Mouse (Mus musculus) layer of hippocampus, adult 9-10 months (tissue): ENCODE data around the gene Pax8.

Experiments
- DNase-seq: peaks from one replicate; pipeline ENCODE4 v3.0.0; 2022; ENCODE audit warnings: low spot score

Gene Pax8

DNA sequence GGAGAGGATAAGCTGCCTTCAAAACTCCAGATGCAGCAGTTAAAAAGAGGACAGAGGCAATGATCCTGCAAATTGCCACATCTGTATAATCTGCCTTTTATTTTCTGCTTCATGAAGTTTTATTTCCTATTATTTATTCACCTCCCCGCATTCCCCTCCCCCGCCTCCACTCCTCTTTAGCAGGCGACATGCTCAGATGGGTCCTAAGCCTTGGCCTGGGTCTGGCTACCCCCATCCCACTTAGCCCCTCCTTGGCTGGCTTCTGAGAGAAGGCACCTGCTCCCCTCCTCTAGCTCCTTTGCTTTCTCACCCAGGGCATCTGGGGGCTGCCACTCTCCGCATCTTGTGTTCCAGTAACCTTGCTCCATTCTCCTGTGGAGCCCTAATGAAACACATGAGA lies 61.7 kb downstream of the Pax8 start:
- DNase-seq: no peak

DNA sequence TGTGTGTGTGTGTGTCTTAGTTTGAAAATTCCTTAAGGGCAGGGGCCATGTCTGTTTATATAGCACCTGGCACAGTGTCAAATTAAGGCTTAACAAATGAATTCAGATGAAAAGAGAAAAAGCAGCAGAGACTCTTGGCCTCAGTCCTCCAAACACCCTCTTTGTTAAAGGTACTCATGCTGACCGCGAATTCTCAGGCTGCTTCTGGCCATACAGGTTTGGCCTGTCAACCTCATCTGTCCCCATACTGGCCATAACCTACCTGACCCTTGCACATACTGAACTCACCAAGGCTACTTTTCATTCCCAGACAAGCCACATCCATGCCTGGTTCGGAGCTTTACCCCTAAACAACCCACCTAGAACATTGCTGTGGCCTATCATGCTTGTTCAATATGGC lies 62.2 kb downstream of the Pax8 start:
- no peak for DNase-seq

DNA sequence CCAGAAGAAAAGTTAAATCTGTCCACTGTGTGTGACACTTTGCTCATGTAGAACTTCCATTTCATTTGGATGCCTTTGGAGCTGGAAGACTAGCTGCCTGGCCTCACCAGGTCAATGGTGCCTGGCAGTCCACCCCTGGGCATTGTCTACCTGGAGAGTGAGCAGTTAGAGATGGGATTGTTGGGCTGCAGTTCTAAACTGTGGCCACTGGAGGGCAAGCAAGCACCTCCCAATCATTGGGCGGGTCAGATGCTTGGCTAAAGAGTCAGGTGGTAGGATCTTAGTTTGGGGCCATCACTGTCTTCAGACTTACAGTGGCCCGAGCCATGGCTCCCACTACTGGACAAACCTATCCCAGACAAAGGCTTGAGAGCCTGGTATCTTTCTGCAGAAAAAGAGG lies 66.2 kb downstream of the Pax8 start:
- peak; percentile 21 for DNase-seq

DNA sequence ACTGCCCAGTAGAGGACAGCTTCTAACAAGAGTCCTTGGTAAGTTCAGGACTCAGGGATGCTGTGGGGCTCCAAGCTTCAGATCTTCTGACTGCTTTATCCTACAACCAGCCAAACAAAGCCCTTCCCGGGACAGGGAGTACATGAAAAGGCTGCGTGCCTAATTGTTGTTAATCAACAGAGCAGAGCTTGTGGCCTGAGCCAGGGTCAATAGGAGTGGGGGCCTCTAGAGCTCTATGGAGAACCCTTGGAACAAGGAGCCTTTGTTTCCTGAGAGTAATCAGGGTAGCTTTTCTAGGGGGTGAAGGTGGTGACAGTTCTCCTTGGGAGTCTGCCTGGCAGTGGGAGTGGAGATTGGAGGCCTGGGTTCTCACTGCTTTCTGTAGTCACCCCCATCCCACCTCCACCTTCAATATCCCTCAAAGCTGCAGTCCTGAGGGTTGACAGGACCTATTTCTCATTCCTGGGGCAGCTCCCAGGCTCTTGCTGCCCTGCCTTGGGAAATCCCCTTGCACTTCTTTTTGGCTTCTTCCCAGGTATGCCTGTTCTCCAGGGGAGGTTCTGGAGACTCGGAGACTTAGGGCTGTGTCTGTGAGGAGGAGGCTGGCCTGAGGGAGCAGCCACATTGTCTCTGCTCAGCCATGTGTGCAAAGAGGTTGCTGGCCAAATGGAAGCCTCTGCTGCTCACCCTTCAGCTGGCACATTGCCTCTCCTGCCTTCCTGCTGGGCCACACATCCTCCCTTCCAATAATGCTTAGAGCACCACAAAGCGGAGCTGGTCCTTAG lies 67.5 kb downstream of the Pax8 start:
- DNase-seq: no peak

DNA sequence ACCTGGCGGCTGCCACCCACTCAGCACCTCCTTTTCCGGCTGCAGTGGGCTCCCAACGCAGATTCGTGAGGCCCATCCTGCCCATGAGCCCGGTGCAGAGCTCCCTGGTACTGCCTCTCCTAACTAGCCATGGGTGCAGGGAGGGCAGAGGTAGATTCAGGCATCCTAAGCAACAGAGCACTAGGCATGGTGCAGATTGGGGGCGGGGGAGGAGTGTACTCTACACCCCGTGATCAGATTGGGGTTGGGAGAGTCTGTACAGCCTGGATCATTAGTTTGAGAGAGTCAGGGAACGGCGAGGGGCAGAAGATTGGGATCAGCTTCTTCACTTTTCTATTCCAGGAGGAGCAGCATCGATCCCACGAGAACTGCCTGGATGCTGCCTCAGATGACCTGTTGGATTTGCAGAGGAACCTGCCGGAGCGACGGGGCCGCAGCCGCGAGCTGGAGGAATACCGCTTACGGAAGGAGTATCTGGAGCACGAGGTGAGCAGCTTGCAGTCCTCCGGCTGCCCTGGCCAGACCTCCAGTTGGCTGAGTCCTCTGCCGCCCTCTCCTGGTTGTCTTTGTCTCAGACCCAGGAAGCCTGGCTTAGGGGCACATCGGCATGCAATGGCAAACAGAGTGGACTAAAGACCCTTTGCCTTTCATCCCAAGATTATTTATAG lies 69.9 kb downstream of the Pax8 start:
- DNase-seq: peak; percentile 27

- DNase-seq: no peak
Measured at GRCm38 (mm10) chr2:24400711-24401110, 74.7 kb downstream of the Pax8 start.

DNA sequence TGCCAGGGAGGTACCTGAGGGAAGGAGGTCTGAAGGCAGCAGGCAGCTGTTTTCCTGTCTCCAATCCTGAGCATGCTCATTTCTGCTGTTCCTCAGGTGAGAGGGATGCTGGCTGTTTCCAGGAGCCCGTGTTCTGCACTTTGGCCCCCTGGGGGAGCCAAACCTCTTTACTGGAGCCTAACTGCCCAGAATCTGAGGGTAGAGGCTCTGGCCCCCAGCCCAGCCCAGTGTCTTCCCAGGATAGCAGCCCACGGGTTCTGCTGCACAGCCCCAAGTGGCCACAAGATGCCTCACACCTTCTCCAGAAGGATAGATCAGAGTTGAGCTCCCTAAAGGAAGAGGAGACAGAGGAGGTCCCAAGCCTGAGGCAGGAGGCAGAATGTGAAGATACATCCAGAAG lies 78.3 kb downstream of the Pax8 start:
- no peak for DNase-seq

- DNase-seq: no peak
Measured at GRCm38 (mm10) chr2:24393251-24393650, 82.1 kb downstream of the Pax8 start.

- no peak for DNase-seq
Measured at GRCm38 (mm10) chr2:24387361-24388283, 87.8 kb downstream of the Pax8 start.

- no peak for DNase-seq
Measured at GRCm38 (mm10) chr2:24386964-24387320, 88.5 kb downstream of the Pax8 start.

DNA sequence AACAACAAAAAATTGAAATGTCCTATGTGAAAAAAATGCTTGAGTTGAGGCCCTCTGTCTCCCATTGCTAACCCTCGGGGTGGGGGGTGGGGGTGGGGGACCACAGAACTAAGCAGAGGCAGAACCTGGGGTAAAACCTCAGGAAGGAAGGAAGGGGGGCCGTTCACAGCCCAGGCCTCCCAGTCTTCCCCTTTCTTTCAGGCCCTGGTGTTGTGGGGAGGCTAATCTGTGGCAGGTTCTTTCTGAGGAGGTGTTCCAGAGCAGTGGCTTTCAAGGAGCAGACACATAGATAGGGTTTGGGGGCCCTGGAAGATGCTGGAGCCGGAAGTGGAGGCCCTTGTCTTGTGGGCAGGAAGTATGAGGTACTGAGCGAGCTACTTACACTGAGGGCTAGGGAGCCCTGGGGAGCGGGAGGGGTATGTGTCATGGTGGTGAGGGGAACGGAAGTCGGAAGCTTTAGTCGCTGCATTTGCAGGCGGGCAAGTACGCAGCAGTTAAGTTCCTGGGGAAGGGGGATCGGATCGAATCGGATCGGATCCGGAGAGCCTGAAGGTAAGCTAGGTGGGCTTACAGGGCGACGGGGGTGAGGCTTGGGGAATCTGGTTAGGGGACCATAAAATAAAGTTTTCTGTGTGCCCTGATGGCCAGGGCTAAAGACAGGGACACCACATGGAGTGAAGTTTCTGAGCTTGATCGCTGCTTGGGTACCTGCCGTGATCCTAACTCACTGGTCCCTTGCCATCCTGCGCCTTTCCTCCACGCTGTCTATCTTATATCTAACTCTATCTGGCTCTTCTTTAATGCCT lies 89.0 kb downstream of the Pax8 start:
- no peak for DNase-seq

- DNase-seq: no peak
Measured at GRCm38 (mm10) chr2:24385111-24385961, 90.1 kb downstream of the Pax8 start.

DNA sequence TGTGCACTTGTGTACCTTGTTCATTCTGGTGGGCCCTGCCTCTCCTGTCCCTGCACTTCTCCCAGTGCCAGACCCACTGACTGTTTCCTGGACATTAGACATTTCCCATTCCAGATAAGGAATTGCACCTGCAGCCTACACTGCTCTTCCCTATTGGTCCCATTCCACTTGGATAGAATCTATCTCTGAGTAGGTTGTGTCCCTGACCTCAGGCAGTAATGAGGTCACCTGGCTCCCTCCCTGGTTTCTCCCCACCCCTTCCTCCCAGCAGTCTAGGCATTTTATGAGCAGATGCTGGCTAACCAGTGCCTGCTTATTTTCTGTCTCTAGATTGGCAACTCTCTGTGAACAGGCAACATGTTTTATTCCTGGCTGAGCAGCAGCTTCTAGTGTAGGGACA lies 91.0 kb downstream of the Pax8 start:
- no peak for DNase-seq

DNA sequence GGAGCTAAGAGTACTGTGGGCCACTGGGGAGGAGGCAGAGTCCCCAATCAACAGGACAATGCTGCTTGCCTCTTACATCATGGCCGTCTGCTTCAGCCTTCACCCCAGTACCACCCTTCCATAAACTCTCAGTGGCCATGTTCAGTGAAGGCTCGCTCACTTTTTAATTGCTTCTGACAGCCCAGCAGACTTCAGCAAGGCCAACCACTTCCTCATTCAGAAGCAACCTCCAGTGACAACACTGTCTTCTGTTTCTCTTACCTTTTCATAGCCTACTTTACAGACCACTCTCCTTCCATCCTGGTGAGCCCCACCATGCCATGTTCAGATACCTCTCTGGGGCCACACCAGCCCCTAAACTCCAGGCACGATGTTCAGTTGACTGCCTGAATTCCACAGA lies 91.8 kb downstream of the Pax8 start:
- DNase-seq: no peak

DNA sequence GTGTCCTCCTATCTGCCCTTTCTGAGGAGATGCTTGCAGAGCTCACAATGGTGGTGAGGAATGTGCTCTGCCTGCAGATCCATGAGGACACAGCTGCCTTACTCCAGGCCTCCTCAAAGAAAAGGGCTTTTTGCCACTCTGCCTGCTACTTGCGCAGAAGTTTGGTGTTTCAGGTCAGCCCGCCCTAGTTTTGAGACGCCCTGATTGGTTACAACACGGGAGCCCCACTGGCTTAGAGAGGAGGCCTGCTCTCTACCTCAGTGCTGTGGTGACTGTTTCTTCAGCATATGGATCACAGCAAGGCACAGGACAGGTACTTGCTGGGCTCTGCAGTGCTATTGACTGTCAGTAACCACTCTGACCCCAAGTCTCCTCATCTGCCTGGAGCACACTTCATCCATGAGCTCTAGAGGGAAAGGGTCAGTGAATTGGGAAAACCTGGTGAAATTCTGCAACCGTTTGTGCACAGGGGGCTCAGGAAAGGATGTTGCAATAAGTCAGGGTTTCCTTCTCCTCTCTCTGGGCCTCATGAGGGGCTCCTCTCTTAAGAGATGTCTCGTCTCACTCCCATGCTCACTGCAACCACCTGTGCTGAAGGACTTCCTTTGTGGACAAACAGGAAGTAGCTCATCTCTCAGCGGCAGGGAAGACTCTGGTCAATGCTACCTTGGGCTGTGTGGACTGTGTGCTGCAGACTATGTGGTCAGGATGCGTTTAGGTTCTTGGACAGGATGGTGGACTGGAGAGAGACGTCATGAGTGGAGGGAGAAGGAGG lies 92.8 kb downstream of the Pax8 start:
- no peak for DNase-seq

GRCm38 (mm10) chr2:24378747-24379450 lies 96.5 kb downstream of the Pax8 start:
- DNase-seq: no peak
